Mouse (Mus musculus): ENCODE data around the gene Mfap2.

Gene Mfap2

GRCm38 (mm10) chr4:141010118-141010517 is at the start of gene Mfap2:
Gene Mfap2 (plus strand): TSS chr4:141010418.
- DNase-seq (ENCODE audit: low spot score): no peak

- DNase-seq (ENCODE audit: low spot score): peak; percentile 84
These were observed 49.3 kb upstream of the Mfap2 start, which contains the start of gene Sdhb for GRCm38 (mm10) chr4:140960781-140961466. Gene Sdhb (plus strand): TSS chr4:140961203.

GRCm38 (mm10) chr4:140961467-140962206 is 48.6 kb upstream of the Mfap2 start:
- no peak for DNase-seq (ENCODE audit: low spot score)

GRCm38 (mm10) chr4:140962207-140962909 is 47.9 kb upstream of the Mfap2 start:
- DNase-seq (ENCODE audit: low spot score): no peak

- no peak for DNase-seq (ENCODE audit: low spot score)
These were observed 47.3 kb upstream of the Mfap2 start for GRCm38 (mm10) chr4:140962950-140963349.

- DNase-seq (ENCODE audit: low spot score): no peak
These were observed 46.1 kb upstream of the Mfap2 start for GRCm38 (mm10) chr4:140963941-140964597.

- DNase-seq (ENCODE audit: low spot score): peak; percentile 56
These were observed 45.6 kb upstream of the Mfap2 start for GRCm38 (mm10) chr4:140964620-140965019.

- DNase-seq (ENCODE audit: low spot score): no peak
These were observed 42.6 kb upstream of the Mfap2 start for GRCm38 (mm10) chr4:140967386-140968159.

- DNase-seq (ENCODE audit: low spot score): no peak
These were observed 38.5 kb upstream of the Mfap2 start for GRCm38 (mm10) chr4:140971691-140972090.

GRCm38 (mm10) chr4:140974408-140974807 is 35.8 kb upstream of the Mfap2 start:
- no peak for DNase-seq (ENCODE audit: low spot score)

GRCm38 (mm10) chr4:140975356-140975755 is 34.9 kb upstream of the Mfap2 start:
- no peak for DNase-seq (ENCODE audit: low spot score)

GRCm38 (mm10) chr4:140977278-140977677 is 32.9 kb upstream of the Mfap2 start:
- DNase-seq (ENCODE audit: low spot score): no peak

GRCm38 (mm10) chr4:140977886-140978692 is 32.1 kb upstream of the Mfap2 start:
- no peak for DNase-seq (ENCODE audit: low spot score)

- no peak for DNase-seq (ENCODE audit: low spot score)
These were observed 28.6 kb upstream of the Mfap2 start for GRCm38 (mm10) chr4:140981605-140982004.

- DNase-seq (ENCODE audit: low spot score): no peak
These were observed 27.4 kb upstream of the Mfap2 start for GRCm38 (mm10) chr4:140982808-140983207.

GRCm38 (mm10) chr4:140983442-140983841 is 26.8 kb upstream of the Mfap2 start:
- no peak for DNase-seq (ENCODE audit: low spot score)

GRCm38 (mm10) chr4:140984544-140984943 is 25.7 kb upstream of the Mfap2 start:
- no peak for DNase-seq (ENCODE audit: low spot score)

- no peak for DNase-seq (ENCODE audit: low spot score)
These were observed 24.1 kb upstream of the Mfap2 start for GRCm38 (mm10) chr4:140986024-140986710.

GRCm38 (mm10) chr4:140986711-140987395 is 23.4 kb upstream of the Mfap2 start, which contains the start of gene Atp13a2:
Gene Atp13a2 (plus strand): TSS chr4:140986873.
- DNase-seq (ENCODE audit: low spot score): peak; percentile 91

Measured in urinary bladder, postnatal 25 days (tissue).